Mouse (Mus musculus): Measurements from ENCODE around the gene Gm5089.

Gene Gm5089

DNA sequence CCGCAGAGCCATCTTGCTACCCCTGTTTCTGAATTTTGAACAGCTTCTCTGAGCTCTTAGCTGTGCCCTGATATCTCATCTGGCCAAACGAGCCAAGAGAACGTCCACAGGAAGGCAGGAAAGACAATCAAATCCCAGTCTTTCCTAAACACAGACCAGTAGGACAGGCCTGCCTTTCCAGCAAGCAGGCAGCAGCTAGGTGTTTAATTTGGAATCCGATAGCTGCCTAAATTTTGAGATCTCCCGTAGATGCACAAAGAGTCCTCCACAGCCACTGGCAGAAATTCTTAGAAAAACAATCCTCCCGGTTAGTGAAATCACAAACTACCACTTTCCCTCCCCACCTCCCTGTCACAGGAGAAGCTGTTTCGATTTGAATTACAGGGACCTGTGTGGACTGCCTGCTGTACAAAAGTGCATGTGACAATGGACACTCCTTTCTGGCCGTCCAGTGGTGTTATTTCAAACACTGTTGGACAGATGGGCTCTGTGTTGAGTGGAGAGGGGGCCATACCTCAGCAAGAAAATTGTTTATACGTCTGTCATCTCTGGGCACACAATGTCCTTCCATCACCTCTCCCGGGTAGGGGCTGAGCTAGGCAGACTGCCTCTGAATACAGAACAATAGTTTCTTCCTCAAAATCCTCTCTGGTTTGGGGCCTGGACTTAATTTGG is 24.2 kb downstream of the Gm5089 start:
- peak in 1 of 2 experiments; percentile 36 for DNase-seq

DNA sequence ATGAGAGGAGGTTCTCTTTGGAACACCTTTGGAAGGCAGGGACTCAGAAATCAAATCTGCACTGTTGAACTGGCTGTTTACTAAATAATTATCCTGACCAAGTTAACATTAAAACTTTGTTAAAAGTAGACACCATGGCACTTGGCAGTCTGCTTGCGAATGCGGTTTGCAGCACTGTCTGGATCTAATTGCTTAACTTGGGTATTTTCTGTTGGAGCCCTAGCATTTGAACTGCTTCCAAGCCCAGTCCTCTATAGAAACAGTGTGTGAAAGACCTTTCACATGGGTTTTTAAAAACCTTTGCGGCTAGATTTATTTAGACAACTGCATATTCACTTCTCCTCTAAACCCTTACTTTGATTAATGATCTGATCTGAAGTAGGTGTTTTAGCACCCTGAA is 26.5 kb downstream of the Gm5089 start:
- no peak for DNase-seq

DNA sequence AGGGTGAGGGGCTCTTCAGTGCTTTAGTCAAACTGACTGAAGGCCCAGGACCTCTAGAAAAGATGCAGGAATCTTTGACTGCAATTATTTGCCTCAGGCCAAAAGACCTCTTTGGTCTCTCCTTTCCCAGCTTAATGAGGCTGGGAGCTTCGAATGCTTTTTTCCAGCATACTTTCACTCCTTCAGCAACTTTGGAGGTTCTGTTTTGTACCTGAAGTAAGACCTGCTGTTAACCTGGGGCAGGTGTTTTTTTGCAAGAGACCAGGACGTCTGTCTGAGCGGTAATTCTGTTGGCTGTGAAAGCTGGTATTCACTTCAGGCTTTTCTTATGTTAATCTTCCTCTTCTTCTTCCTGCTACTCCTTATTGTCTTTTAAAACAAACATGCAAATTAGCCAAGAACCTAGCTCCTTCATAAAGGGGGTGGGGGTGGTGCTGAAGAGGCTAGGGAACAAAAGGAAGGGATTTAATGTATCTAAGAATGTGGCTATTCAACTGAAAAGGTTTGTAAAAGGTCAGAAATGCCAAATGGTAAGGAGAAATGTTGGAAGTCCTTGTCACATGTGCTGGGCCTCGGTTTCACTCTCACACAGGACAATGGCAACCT is 34.6 kb downstream of the Gm5089 start:
- DNase-seq = no peak

DNA sequence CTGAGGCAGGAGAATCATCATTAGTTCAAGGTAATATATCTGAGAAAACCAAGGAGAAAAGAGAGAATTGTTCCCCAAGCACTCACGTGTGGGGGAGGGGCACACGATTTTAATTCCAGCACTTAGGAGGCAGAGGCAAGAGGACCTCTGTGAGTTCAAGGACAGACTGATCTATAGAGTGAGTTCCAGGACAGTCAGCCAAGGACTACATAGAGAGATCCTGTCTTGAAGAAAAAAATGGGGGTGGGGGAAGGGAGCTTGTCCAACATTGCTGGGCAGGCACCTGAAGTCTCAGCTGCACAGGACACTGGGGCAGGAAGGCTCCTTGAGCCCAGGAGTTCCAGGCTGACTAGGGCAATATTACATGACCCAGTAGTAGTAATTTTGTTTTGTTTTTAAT is 36.1 kb downstream of the Gm5089 start:
- DNase-seq = no peak

- no peak for DNase-seq
Observed at GRCm38 (mm10) chr14:122413542-122413928, 37.4 kb downstream of the Gm5089 start.

- DNase-seq = no peak
Observed at GRCm38 (mm10) chr14:122412841-122413541, 37.9 kb downstream of the Gm5089 start.

GRCm38 (mm10) chr14:122406541-122407219 is 44.2 kb downstream of the Gm5089 start:
- DNase-seq = peak; percentile 61 to 71

DNA sequence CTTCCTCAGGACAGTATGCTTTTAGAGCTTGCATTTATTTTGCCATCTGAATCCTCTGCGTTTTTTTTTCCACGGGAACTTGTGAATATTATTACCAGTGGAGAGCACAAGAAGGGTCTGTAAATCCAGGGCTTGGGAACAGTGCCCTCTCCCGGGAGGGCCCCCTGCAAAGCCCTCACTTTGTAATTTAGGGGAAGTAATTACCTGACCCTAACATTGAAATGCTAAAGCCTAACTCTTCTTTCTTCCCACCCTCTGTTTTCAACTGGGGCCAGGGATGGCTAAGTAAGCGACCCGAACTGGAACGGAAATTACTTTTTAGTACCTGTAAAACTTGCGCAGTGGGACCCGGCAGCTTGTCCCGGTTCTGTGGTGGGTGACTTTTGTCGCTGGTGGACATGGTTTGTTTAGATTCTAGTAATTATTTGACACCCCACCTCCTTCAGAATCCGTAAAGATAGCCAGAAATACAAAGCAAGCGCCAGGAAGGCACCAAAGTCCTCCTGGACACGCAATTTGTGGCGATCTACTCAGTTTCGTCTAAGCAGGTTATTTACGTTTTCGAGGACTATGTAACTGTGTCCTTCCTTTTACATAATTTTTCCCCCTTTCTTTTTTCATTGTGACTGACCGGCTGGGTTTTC is 44.9 kb downstream of the Gm5089 start:
- DNase-seq = peak; percentile 58 to 61

- DNase-seq = peak; percentile 35 to 47
Observed at GRCm38 (mm10) chr14:122405236-122405635, 45.7 kb downstream of the Gm5089 start.

GRCm38 (mm10) chr14:122404596-122405154 is 46.2 kb downstream of the Gm5089 start:
- DNase-seq = peak; percentile 37 to 49

GRCm38 (mm10) chr14:122403422-122403940 is 47.4 kb downstream of the Gm5089 start:
- DNase-seq = peak; percentile 32 to 51

DNA sequence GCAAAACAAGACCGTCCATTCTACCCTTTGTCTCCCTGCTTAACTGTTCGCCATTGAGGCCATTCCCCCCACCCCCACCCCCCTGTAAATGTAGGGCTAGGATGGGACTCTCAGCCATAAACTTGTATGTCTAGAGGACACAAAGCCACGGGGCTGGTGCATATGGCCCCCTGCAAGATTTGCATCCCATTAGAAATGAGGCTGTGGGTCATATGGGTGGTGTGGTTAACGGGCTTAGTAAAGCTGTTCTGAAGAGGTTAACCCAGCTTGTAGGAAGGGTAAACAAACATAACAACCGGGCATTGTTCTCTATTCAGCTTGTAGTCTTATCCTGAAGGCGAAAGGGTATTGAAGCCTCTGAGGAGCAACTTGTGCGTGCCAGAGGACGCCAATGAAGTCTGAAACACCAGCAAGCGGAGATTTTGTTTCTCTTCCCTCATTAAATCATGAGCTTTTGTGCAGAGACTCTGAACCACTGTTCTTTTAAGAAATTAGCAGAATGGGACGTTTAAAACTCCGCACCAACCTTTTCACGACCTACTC is 48.1 kb downstream of the Gm5089 start:
- DNase-seq = no peak

GRCm38 (mm10) chr14:122401886-122402285 is 49.0 kb downstream of the Gm5089 start:
- DNase-seq = no peak

GRCm38 (mm10) chr14:122399906-122400305 is 51.0 kb downstream of the Gm5089 start:
- DNase-seq = peak in 1 of 2 experiments; percentile 26

DNA sequence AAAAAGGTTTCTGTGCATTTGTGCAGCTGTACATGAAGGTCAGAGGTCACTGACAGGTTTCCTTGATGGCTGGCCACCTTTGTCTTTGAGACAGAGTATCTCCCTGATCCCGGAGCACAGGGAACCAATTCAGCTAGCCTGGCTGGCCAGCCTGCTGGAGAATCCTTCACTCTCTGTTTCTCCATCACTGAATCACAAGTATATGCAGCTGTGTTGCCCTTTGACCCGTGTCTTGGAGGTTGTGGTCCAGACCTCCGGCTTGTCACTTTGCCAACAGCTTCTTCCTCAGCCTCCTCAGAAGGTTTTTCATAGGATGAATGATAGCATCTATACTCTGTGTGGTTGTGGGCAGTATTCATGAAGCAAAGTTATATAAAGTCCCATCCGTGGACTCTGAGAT is 52.2 kb downstream of the Gm5089 start:
- no peak for DNase-seq

- DNase-seq = no peak
Observed at GRCm38 (mm10) chr14:122393119-122393518, 57.8 kb downstream of the Gm5089 start.

- DNase-seq = peak; percentile 85 to 93
Observed at GRCm38 (mm10) chr14:122390935-122391334, 60.0 kb downstream of the Gm5089 start.

DNA sequence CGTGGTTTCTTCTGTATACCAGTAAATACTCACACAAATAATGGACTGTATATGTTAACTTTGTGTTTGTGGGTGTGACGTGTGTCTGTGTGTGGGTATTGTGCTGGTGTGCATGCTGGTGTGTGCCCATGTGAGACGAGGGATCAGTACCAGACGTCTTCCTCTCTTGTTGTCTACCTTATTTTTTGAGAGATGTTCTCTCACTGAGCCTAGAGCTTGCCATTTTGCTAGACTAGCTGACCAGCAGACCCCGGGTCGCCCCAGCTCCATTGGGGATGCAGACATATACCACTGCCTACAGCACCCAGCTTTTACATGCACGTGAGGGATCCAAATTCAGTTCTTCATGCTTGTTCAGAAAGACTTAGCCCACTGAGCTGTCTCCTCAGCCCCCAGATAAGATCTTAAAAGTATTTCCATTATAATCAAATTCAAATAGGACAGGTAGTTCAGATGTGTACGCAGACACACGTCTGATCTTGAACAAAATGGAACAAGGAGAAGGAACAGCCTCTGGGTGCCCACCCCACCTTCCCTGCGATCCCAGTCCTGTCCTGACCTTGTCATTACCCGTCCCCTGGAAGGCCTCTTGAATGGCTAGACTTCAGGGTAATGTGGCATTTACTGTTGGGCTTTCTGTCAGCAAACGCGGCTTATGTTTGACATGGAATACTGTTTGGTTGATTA is 61.1 kb downstream of the Gm5089 start:
- DNase-seq = peak in 1 of 2 experiments; percentile 65

GRCm38 (mm10) chr14:122388431-122389031 is 62.4 kb downstream of the Gm5089 start:
- DNase-seq = peak; percentile 67 to 78

DNA sequence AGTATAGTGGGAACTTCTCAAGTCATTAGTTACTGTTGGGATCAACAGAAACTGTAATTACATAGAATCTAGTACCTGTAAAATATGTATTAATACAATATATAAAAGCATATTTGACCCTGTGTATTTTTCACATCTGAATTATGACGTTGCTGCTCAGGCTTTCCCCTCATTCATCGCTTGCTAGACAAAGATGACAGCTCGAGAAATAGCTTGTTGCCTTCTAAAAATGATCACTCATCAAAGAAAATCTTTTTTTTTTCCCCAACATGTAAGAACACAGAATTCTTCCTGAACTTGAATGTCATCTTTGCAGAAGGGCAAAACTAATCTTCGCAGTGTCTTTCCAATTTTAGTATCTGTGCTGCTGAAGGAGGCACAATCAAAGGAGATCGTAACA is 63.1 kb downstream of the Gm5089 start:
- DNase-seq = no peak

Measured in cerebellum, postnatal 14 days (tissue).